Mouse (Mus musculus) cerebellum, adult 2 months (tissue): ENCODE measurements around the gene Akr1c19. TPM values are rescaled to one million over a fixed set of nuclear protein-coding genes. Genes with fewer than 3 reads are reported as not detected.
"Not testable (repeated sequence)": the region's sequence is repeated elsewhere in the genome, so short reads cannot be mapped to it uniquely, and the experiment has no call there.

Source experiments
- DNase-seq, 2 experiments: peaks; one replicate each; pipeline ENCODE4 v3.0.0; 2021
- H3K27ac ChIP-seq: fragments of 200-500 bp; 2 replicates; pipeline ENCODE4 v1.5.1; 2012; ENCODE audit warnings: low read length, control low read depth, inconsistent platforms; ENCODE audit not compliant: insufficient read depth
- H3K27me3 ChIP-seq: fragments of 200-500 bp; 2 replicates; pipeline ENCODE4 v1.6.1; 2012; ENCODE audit warnings: inconsistent platforms, mild to moderate bottlenecking, low read length, moderate library complexity; ENCODE audit not compliant: control insufficient read depth, insufficient read depth
- H3K4me1 ChIP-seq: fragments of 200-500 bp; 2 replicates; pipeline ENCODE4 v1.6.1; 2011; ENCODE audit warnings: low read length; ENCODE audit not compliant: control insufficient read depth, insufficient read depth
- H3K4me3 ChIP-seq: fragments of 200-500 bp; replicated peaks from 2 replicates; pipeline ENCODE3; 2011; ENCODE audit warnings: mild to moderate bottlenecking, low read depth, low read length, control low read depth; ENCODE audit not compliant: insufficient read depth
- CTCF ChIP-seq: fragments of 200-500 bp; IDR thresholded peaks from 2 replicates; pipeline ENCODE4 v1.5.1; 2011; ENCODE audit warnings: low read depth, mild to moderate bottlenecking, control low read depth, low read length, moderate library complexity, borderline replicate concordance; ENCODE audit not compliant: insufficient read depth
- POLR2A ChIP-seq: fragments of 200-500 bp; IDR thresholded peaks from 2 replicates; pipeline ENCODE4 v1.6.1; 2011; ENCODE audit warnings: low read length, control low read depth, borderline replicate concordance; ENCODE audit not compliant: insufficient read depth
- WGBS: fragments of 180-500 bp; shearing (Covaris S2); methylation state at CpG from one replicate; pipeline ENCODE4 v1.1.7; 2018; 5-methylcytosine and 5-hydroxymethylcytosine counted together
- polyA plus RNA-seq: library from polyadenylated mRNA; depleted of rRNA; stranded (reverse); fragments of >200 nt; gene quantifications from 2 replicates; pipeline ENCODE4 v1.2.3, GENCODE M21; 2012; rRNA removed

Akr1c19 gene
- 0.11 TPM in 1 of 2 replicates, not detected in the other for polyA plus RNA-seq

GRCm38 (mm10) chr13:4228441-4228840, at the start of gene Akr1c19:
Gene Akr1c19, plus strand, starts transcription at chr13:4228700.
- DNase-seq: no peak
- H3K27me3 ChIP-seq: no peaks in the 10 kb centered on the region
- no peaks in the 10 kb centered on the region for H3K4me1 ChIP-seq
- no peak within 1 kb of the TSS for H3K27ac ChIP-seq
- WGBS: 73% methylated on average over 1 of the region's 1 CpGs
- TF ChIP-seq POLR2A: no peak
- H3K4me3 ChIP-seq: no peak within 1 kb of the TSS

GRCm38 (mm10) chr13:4181321-4181720, 47.2 kb upstream of the Akr1c19 start:
- H3K4me3 ChIP-seq, H3K27ac ChIP-seq, H3K27me3 ChIP-seq, H3K4me1 ChIP-seq, DNase-seq: not testable (repeated sequence)
- 92% methylated on average over 4 of the region's 4 CpGs for WGBS

- Histone ChIP-seq H3K27me3 (no peaks in the 10 kb centered on the region), H3K27ac (no peak overlapping the region), H3K4me1 (no peaks in the 10 kb centered on the region), H3K4me3 (no peak overlapping the region)
- no peak for DNase-seq
- WGBS: 58% methylated on average over 9 of the region's 9 CpGs
- TF ChIP-seq POLR2A (no peak), CTCF (no peak)
Measured at GRCm38 (mm10) chr13:4183116-4183515, 45.4 kb upstream of the Akr1c19 start.

- DNase-seq, H3K4me3 ChIP-seq, H3K27ac ChIP-seq, H3K4me1 ChIP-seq, H3K27me3 ChIP-seq: not testable (repeated sequence)
- WGBS: 79% methylated on average over 7 of the region's 7 CpGs
Measured at GRCm38 (mm10) chr13:4186641-4187411, 41.7 kb upstream of the Akr1c19 start.

- no peak for DNase-seq
- 78% methylated on average over 2 of the region's 2 CpGs for WGBS
- H3K4me1 ChIP-seq: no peaks in the 10 kb centered on the region
- no peak overlapping the region for H3K4me3 ChIP-seq
- H3K27ac ChIP-seq: no peak overlapping the region
- no peak for TF ChIP-seq CTCF
- TF ChIP-seq POLR2A: no peak
- no peaks in the 10 kb centered on the region for H3K27me3 ChIP-seq
Measured at GRCm38 (mm10) chr13:4188174-4188573, 40.3 kb upstream of the Akr1c19 start.

- 48% methylated on average over 3 of the region's 3 CpGs for WGBS
Measured at GRCm38 (mm10) chr13:4190904-4191303, 37.6 kb upstream of the Akr1c19 start, which contains the start of gene Akr1c13. Gene Akr1c13, plus strand, starts transcription at chr13:4191150.

GRCm38 (mm10) chr13:4192511-4192910, 36.0 kb upstream of the Akr1c19 start:
- no peaks in the 10 kb centered on the region for H3K27me3 ChIP-seq
- TF ChIP-seq CTCF (no peak), POLR2A (no peak)
- no peak overlapping the region for H3K27ac ChIP-seq
- H3K4me3 ChIP-seq: no peak overlapping the region
- no peaks in the 10 kb centered on the region for H3K4me1 ChIP-seq
- WGBS: 72% methylated on average over 3 of the region's 3 CpGs
- no peak for DNase-seq

More at GRCm38 (mm10) chr13:4190904-4191303, 37.6 kb upstream of the Akr1c19 start, which contains the start of gene Akr1c13:
- Histone ChIP-seq H3K27me3 (no peaks in the 10 kb centered on the region), H3K4me1 (no peaks in the 10 kb centered on the region), H3K27ac (no peak within 1 kb of the TSS), H3K4me3 (no peak within 1 kb of the TSS)
- no peak for TF ChIP-seq CTCF
- TF ChIP-seq POLR2A: no peak
- no peak for DNase-seq

GRCm38 (mm10) chr13:4206147-4206903, 22.2 kb upstream of the Akr1c19 start:
- TF ChIP-seq POLR2A (no peak), CTCF (no peak)
- Histone ChIP-seq H3K4me1 (no peaks in the 10 kb centered on the region), H3K27me3 (no peaks in the 10 kb centered on the region), H3K4me3 (no peak overlapping the region), H3K27ac (no peak overlapping the region)
- WGBS: 40% methylated on average over 1 of the region's 1 CpGs
- DNase-seq: no peak
